Mouse (Mus musculus) embryonic fibroblast, embryonic 13.5 days (primary cell): Measurements from ENCODE around the gene Serpinb3d. TPM values are rescaled to one million over a fixed set of nuclear protein-coding genes. Genes with fewer than 3 reads are reported as not detected.
"Not testable (repeated sequence)": the region's sequence is repeated elsewhere in the genome, so short reads cannot be mapped to it uniquely, and the experiment has no call there.

Source experiments
- H3K27ac ChIP-seq: 2 replicates; pipeline ENCODE4 v1.5.1; 2012; ENCODE audit warnings: low read length, control low read depth, inconsistent platforms; ENCODE audit not compliant: insufficient read depth
- H3K4me1 ChIP-seq: 2 replicates; pipeline ENCODE4 v1.6.1; 2011; ENCODE audit warnings: low read length; ENCODE audit not compliant: control insufficient read depth, insufficient read depth
- H3K4me3 ChIP-seq: 2 replicates; pipeline ENCODE4 v1.5.1; 2011; ENCODE audit warnings: mild to moderate bottlenecking, control low read depth, low read length; ENCODE audit not compliant: insufficient read depth
- CTCF ChIP-seq: IDR thresholded peaks from 2 replicates; pipeline ENCODE4 v1.5.1; 2011; ENCODE audit warnings: mild to moderate bottlenecking, control low read depth, low read length, moderate library complexity, borderline replicate concordance; ENCODE audit not compliant: insufficient read depth
- POLR2A ChIP-seq: IDR thresholded peaks from 2 replicates; pipeline ENCODE4 v1.6.1; 2011; ENCODE audit warnings: low read depth, mild to moderate bottlenecking, control low read depth, low read length, moderate library complexity
- polyA plus RNA-seq: library from polyadenylated mRNA; stranded (reverse); fragments of >200 nt; gene quantifications from 2 replicates; pipeline ENCODE4 v1.2.4, GENCODE M21; 2011; ENCODE audit warnings: low read depth; ENCODE audit not compliant: missing spikeins, insufficient read length

The Serpinb3d gene
- polyA plus RNA-seq: not detected in 2 replicates

DNA sequence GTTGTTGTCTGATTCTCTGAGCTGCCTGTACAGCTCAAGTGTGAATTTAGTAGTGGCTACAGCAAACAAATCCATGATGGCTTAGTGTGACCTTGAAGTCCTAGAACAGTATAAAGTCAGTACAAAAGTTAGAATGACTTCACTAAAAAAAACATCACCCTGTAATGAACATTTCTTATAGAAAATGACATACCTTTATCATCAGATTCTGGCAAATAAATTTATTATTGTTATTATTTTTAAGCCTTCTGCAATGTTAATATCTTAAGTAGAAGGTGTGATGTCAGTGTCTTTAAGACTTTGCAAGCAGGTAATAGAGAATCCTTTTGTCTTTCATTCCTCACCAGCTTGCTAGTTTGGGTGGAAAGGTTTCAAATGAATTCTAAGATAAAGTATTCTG, at the start of gene Serpinb3d:
Gene Serpinb3d (minus strand): TSS at position 101 of the 400 bp plus-strand sequence.
- TF ChIP-seq POLR2A (no peak), CTCF (no peak)
- Histone ChIP-seq H3K4me3 (no peak within 1 kb of the TSS), H3K27ac (no peak within 1 kb of the TSS), H3K4me1 (no peaks in the 10 kb centered on the region)

- not testable (repeated sequence) for H3K4me3 ChIP-seq, H3K27ac ChIP-seq, H3K4me1 ChIP-seq
Observed at GRCm38 (mm10) chr1:107127453-107127852, 44.1 kb upstream of the Serpinb3d start.

- TF ChIP-seq CTCF (no peak), POLR2A (no peak)
- Histone ChIP-seq H3K4me3 (no peak overlapping the region), H3K27ac (no peak overlapping the region), H3K4me1 (no peaks in the 10 kb centered on the region)
Observed at GRCm38 (mm10) chr1:107098417-107098816, 15.1 kb upstream of the Serpinb3d start.

GRCm38 (mm10) chr1:107052203-107052602, 31.1 kb downstream of the Serpinb3d start, which contains the start of gene Serpinb3a:
Serpinb3a (minus strand) TSS chr1:107052303.
- Histone ChIP-seq H3K4me3 (no peak within 1 kb of the TSS), H3K27ac (no peak within 1 kb of the TSS), H3K4me1 (no peaks in the 10 kb centered on the region)
- TF ChIP-seq CTCF (no peak), POLR2A (no peak)

GRCm38 (mm10) chr1:107034236-107034635, 49.1 kb downstream of the Serpinb3d start:
- H3K4me1 ChIP-seq, H3K4me3 ChIP-seq, H3K27ac ChIP-seq: not testable (repeated sequence)

Other genes with a start within 250 kb of the Serpinb3d start
- not detected in 2 replicates for gene Serpinb5, start 222.3 kb downstream of the Serpinb3d start, polyA plus RNA-seq
- gene Serpinb12, start 149.1 kb downstream of the Serpinb3d start, polyA plus RNA-seq: not detected in 2 replicates
- not detected in 2 replicates for gene Serpinb13, start 102.5 kb downstream of the Serpinb3d start, polyA plus RNA-seq
- not detected in 2 replicates for gene Serpinb3a, start 31.2 kb downstream of the Serpinb3d start, polyA plus RNA-seq
- gene Serpinb3b, start 194.9 kb upstream of the Serpinb3d start, polyA plus RNA-seq: not detected in 2 replicates
- not detected in 2 replicates for gene Serpinb3c, start 194.9 kb upstream of the Serpinb3d start, polyA plus RNA-seq